Mouse (Mus musculus) ovary, postnatal 36 days (tissue): Measurements from ENCODE around the gene Rabl6.

Experiments
- DNase-seq: peaks from one replicate; pipeline ENCODE4 v3.0.0; 2022; ENCODE audit warnings: low spot score, mixed read lengths

The Rabl6 gene

DNA sequence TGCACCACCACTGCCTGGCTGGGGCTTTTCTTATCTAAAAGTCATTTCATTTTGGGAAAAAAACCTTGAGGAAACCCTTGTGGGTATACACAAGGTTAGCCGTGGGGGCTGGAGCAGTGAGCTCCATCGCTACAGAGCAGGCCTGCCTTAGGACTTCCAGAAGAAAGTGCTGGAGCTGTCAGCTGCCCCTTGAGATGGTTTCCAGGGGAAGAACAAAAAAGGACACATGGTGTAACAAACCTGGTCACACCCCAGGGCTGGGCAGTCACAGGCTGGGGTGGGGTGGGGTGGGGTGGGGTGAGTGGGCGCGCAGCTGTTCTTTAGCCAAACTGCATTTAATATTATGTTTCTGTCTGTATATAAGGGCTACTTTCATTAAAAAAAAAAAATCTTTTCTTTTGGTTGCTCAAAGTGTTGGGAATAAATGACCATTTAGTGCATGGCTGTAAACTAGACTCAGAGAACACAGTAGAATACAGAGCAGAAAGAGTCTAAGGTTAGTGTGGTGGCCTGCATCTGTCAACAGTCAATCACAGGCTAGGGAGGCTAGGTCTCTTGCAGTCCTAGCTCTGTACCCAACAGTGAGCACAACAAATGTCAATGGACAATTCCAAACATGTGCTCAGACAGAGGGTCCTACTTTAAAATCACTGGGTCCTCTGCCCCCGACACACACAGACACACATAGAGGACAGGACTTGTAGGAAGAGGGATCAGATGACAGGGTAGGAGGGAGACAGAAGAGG, 11.4 kb downstream of the Rabl6 start:
- no peak for DNase-seq

DNA sequence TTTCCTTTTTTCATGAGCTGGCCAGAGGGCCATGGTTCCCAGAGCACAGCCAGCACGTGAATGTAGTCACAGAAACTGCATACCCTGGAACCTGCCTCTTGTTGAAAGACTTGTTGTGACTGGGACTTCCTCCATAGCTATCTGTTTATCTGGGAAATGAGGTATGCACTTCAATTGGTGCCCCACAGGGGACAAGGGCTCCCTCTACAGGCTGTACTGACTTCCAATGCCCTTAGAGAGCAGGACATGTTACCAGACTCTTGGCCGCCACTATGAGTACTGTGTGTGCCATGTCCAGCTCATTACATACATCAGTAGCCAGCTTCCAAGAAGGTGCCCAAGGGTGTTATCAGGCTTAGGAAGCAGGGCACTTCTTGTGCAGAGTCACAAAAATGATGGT, 16.5 kb downstream of the Rabl6 start:
- DNase-seq = no peak

DNA sequence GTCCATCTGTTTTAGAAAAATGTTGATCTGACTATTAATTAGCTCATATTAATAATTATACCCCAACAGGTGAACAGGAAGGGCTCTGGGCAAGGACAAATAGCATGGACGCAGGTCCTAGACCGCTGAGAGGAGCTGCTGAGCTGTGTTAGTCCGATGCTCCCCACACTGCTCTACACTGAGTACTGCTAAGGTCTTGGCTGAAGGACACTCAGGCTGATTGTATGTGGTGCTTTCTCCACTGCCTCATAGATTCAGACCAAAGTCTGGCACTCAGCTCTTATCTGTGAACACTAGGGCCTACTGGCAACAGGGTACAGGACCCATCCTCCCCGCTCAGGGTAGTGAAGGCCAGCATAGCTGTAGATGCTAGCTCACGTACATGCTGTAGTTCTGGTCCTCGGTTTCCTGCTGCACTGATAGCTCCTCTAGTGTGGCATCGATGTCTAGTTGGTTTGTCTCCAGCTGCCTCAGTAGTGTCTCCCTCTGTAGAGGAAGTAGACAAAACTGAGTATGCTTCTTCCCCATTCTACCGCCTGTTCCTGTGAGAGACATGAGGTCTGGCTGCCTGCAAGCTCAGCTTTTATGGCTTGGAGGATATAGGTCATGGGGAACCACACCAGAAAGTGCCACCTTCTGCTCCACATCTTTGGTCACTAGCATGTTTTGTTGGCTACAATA, 20.0 kb downstream of the Rabl6 start:
- no peak for DNase-seq

DNA sequence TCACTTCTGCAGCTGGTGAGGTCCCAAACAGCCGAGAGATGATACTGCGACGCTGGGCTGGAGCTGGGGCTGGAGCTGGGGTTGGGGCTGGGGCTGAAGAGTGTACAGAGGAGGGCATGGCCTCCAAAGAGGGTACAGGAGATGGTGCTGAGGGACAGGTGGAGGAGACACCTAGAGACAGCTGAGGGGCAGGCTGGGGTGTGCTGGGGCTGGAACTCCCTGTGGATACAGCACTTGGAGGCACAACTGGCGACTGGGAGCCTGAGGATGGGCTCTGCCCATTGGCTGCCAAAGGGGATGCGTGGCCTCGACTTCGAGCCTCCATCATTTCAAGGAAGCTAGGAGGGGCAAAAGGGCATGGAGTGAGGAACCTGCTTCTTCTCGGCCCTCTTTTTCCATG, 21.0 kb downstream of the Rabl6 start:
- DNase-seq = no peak

DNA sequence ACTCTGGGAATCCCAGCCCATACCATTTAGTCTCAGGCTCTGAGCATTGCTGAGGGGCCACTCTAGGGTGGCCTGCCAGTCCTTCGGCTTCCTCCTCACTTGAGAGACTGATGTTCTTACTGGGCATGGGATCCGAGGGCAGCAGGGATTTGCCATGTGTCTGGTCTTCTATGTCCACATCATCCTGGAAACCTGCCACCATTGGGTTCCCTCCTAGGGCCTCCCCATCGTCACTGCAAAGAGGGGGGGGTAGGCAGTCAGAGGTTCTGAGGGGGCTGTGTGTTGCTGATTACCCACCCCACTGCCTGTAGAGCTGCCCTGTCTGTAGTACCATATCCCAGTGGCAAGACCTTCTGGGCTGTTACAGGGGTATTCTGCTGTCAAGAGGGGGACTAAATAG, 22.7 kb downstream of the Rabl6 start:
- no peak for DNase-seq

DNA sequence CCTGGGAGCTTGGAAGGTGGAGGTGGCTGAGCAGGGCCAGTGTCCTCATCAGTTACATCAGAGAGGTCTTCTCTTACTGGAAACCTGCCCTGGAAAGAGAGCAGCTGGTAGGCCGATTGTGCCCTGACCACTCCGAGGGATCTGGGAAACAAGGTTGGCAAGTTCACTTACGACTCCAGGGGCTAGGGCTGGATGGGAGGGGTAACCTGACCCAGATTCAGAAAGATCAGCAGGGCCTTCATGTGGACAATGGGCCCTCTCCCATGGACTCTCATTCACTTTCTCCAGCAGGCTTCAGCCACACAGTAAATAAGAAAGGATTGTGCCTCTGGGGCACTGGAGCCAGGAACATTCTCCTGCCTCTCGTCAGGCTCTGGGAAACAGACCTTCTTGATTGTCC, 23.5 kb downstream of the Rabl6 start:
- no peak for DNase-seq

DNA sequence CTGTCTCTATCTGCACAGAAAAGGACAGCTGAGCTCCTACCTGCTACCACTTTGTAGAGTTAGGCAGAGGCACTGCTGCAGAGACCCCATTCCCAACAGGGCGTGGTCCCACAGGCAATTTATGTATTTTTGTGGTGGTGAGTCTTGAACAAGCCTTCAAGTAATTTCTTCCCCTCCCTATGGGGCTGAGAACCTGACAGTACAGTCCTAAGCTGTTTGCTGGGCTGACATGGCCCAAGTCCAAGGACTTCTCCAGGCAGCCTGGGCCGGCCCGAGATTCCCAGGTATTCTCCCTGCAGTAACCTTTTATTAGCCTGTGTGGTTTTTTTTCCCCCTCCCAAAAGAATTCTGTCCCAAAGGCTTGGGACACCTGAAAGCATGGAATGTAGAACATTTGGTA, 24.2 kb downstream of the Rabl6 start:
- no peak for DNase-seq

DNA sequence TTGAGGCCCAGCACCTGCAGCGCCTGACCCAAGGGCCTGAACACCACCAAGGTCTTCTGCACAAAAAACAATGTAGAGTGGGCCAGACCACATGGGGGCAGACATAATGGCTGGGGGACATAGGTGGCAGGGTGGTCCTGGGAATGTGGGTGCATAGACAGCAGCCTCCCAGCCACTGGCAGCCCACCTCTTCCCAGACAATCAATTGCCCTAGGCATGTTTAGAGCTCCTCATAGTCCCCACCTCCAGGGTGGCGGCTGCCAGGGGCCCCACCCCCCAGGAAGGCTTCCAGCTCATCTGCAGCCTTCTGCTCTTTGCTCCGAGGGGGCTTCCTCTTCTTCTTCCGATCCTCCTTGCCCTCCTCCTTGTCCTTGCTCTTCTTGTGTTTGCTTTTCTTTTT, 24.8 kb downstream of the Rabl6 start:
- no peak for DNase-seq

DNA sequence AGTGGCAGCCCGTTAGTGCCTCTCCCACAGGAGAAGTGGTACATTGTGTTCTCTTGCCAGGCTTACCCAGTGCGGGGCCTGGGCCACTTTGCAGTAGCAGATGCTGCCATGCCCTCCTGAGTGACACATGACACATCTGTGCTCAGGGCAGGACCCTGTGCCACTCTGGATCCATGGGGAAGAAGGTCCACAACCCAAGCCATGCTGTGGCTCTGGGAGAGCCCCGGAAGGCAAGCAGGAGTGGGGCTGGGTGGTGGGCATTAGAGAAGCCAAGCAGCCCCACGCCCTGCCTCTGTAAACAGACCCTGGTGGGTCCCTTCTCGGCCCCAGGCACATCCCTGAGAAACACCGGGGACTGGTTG, 25.2 kb downstream of the Rabl6 start:
- DNase-seq = no peak

DNA sequence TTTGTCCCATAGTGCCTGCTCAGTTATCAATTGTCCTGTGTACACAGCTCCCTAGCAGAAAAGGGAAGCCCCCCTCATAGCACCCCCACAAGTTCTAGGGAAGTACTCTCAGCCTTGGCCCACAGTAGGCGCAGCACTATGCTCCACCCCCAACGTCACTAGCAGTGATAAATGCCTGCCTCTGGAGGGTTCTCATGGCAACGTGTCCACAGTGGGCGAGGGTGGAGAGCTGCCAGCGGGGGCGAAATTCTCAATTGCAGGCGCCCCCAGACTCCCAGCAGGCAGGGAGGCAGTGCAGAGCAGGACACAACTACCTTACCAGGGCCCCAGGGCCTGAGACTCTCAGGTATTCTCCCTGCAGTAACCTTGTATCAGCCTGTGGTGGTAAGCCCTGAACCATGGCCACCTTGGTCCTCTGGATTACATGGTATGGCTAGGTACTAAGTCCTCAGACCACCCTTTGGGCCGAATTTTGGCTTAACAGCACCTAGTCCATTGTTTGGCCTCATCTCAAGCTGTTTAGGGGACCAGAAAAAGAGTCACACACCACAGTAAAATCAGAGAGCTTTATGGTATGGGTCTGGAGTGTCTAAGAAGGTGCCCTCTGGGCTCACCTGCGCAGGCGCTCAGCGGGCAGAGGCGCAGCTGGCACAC, 25.7 kb downstream of the Rabl6 start:
- DNase-seq = peak; percentile 38

DNA sequence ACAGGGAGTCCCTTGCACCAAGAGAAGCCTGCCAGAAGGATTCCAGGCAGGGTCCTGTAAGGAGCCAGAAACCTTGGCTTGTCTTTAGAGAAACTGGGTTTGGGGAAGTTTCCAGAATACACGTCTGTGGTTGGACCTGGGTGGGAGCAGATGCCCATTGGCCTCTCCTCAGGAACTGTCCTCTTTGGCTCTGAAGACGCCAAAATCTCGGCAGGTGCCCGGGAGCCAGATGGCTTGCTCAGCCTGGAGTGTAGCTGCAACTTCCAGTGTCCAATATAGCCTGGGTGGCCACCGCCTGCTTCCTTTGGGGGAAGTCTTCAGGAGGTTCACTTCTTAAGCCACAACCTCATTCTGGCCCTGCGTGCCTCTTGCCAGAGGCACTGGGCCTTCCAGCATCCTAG, 26.4 kb downstream of the Rabl6 start:
- DNase-seq = no peak

DNA sequence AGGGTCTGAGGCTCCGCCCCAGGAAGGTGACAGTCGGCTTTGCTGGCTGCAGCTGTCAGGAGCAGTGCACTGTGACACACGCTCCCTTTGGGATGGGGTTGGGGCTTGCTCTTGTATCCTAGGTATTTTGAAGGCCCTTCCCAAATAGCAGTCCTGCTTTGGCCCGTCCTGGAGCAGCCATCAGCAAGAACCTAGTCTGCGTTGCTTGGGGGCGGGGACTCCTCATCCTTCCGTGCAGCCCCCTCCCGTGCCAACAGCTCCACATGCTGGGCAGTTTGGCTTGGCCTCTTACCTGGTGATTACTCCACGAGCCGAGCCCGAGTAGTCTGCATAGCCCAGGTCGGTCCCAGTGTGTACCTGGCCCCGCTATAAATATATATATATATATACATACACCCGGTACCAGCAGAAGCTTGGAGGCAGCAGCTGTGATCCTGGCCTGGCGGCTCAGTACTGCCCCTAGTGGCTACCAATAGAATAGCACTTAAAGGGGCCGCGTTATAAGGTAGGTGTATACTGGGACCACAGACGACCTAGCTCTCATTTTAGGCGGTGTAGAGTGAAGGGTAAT, 26.9 kb downstream of the Rabl6 start, which contains the start of gene Ajm1:
Gene Ajm1 (minus strand): TSS at position 464 of the 571 bp plus-strand sequence.
- peak; percentile 56 for DNase-seq

DNA sequence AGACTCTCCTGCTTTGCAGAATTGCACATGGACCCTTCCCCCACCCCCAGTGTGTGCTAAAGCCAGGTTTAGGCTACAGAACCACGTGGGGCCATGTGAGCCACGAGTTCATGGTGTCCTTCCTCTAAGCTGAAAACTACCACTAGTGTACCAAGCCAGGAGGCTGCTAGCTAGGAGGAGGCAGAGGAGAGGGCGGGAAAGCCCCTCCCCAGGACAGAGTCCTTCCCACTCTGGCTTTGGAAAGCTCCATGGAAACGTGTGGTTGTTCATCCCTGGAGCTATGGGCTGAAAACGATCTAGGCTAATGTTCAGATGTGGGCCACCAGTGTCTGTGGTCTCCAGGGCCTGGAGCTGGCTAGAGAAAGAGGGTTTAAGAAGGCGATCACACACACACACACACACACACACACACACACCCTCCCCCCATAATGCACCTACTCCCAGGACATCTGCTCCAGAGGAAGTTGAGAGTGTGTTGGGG, 27.7 kb downstream of the Rabl6 start:
- DNase-seq = no peak

DNA sequence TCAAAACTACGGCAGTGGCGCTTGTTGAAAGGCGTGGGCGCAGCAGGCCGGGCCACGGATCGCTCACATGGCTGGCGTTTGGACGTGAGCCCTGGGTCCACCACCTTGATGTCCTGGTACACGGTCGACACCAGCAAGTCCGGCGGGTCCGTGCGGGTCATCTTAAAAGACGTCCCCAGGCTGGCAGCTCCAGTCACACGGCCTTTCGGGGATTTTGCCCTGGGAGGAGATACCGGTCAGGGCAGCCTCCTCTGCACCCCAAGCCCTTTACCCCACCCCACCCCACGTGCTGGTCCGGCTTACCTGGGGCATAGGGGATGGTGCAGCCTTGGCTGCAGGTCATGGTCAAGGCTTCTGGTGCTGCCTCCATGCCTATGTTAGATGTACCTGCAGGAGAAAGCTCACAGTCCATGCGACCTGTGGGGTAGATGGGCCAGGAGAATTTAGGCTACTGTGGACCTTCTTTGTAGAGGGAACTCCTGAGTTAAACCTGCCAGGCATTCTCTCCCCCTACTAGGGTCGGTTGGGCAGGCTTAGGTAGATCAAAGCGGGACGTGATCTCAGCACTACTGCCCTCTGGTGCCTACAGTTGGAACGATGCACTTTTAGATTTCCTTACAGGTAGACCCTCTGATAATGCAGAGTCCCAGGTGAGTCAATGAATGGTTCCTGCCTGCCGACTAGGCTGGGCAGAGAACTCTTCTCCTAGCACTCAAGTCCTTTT, 28.4 kb downstream of the Rabl6 start:
- no peak for DNase-seq

DNA sequence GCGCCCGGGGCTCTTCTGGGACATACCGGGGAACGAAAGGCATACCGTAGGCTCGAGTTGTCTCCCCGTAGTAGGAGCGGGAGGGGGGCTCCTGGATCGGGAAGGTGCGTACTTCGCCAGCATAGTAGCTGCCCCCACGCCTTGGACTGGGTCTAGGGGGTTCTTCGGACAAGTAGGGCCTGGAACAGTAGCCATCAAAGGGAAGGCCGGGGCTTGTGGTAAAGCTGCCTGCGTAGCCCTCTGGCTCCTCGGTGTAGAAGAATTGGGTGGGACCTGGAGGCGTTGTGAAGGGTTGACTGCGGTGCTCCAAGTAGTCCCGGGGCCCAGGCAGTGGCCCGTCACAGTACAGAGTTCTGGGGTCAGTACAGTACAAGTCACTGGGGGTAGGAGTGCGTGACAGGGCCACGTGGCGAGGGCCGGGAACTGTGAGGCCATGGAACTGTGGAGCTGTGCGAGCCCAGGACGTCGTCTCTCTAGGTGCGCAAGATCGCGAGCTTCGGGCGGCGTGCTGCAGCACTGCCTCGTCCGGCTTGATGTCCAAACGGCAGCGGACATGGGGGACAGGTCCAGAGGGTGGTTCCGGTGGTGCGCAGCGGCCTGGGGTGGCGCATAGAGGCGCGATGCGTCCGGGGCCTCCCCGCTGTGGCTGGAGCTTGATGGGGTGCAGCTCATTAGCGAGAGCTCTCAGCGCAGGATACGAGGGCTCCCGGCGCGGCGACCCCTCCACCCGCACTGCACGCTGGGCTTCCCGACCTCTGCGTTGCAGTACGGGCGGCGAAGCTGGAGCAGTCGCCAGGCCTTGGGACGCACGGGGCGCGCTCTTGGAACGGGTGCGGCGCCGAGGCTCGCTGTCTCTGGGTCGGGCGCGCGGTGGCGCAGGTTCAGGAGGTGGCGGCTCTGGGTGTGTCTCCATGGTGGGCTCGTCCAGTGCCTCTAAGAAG, 29.3 kb downstream of the Rabl6 start:
- DNase-seq = no peak

DNA sequence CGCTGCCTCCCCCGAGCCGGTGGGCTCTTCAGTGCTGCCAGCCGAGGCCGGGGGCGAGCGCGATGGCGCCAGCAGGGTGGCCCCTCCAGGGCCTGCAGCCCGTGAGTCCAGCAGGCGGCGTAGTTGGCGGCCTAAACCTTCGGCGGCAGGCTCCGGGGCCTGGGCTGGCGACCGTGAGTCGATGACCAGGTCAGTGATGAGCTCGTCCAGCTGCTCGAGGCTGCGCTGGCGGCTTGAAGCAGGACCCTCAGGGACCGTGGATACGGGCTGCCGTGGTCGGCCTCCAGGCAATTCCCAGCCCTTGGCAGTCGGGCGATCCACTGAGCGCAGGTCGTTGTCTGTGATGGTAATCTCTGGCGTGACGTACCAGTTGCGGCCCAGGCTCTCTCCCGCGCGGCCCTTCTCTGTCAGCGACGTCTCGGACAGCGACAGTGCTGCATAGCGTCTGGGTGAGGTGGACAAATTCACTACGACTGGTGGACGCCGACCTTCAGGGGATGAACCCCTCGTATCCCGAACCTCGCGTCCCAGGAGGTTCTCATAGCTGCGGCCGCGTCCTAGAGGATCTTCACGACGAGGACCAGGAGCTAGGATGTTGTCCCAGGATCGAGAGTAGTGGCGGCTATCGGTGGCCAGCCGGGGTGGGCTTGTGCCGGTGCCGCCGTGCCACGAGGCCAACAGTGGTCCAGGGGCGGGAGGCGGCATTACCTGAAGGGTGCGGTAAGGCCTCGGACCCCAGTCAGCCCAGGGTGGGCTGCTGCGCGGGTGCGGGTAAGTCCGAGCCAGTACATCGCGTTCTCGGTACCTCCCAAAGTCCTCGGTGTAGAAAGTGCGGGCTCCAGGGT, 30.1 kb downstream of the Rabl6 start:
- no peak for DNase-seq

DNA sequence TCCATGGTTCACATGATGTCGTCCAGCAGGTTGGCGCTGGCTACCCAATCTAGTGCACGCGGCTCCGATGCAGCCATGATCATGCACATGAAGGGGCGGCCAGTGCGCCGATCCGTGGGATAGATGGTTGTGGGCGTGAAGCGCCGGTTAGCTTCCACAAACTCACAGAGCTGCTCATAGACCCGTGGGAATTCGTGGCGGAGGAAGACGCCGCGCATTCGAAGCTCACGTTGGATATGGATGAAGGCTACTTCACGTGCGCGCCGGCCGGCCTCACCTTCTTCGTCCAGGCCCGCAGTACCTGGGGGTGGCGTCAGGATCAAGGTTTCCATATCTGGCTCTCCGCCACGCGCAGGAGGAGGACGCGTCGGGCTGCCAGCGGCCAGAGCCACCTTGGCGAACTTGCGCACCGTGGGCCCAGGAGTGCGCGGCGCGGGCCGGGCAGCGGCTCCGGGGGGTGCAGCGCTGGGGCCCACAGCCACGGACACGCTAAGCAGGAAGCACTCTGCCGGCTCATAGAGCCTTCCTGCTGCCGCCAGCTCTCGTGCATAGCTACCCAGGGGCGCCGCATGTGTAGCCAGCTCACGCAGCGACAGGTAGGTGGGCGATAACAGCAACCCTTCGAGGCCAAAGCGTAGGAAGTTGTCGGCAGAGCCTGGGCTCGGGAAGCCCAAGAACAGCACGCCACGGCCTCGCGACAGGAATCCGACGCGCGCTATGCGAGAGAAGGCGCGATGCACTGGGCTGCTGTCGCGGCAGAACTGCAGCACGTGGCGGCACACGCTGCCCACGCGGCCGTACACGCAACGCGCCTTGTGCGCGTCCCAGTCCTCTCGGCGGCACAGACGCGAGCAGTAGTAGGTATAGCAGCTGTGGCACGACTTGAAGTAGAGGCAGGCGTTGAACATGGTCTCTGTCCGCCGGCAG, 31.1 kb downstream of the Rabl6 start:
- no peak for DNase-seq

DNA sequence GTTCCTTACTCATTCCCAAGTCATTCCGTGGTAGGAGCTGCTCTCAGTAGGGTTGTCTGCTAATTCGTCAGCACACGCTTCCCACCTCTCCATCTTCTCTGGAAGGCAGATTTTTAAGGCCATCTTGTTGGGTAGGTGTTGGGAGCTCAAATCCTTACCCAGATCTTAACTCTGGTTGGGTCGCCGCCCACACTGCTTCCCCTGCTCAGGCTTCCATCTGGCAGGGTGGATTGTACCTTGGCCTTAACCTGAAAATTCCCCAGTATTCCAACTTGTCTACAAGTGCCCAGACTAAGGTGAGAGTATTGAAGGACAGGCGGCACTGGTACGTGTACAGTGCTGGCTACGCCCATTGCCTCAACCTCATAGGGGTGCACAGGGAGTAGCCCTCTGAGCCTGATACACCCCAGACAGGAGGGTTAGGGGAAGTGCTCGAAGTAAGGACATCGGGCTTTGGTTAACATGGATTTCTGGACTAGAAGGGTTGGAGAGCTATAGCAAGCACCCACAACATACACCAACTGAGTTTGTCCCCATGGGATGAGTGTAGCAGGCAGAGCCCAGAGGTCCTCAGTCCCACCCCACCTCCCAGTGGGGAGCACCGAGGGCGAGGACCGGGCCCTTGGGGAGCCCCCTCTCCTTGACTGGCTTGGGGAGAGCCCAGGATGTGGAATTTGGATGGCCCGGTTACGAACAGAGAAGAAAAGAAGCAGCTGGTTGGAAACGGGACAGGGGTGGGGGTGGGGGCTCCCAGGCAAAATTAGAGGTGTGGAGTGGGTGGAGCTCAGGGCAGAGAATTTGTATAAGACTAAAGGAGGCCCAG, 32.1 kb downstream of the Rabl6 start:
- DNase-seq = no peak
